Mouse (Mus musculus) CH12.LX (cell line): ENCODE results near the gene Txn2. TPM values are rescaled to one million over a fixed set of nuclear protein-coding genes. Genes with fewer than 3 reads are reported as not detected.

Experiments
- DNase-seq: peaks from one replicate; pipeline ENCODE4 v3.0.0-alpha.2; 2013; ENCODE audit errors: extremely low read depth
- H3K27ac ChIP-seq: 2 replicates; pipeline ENCODE4 v1.5.1; 2012; ENCODE audit warnings: low read depth, mild to moderate bottlenecking, control low read depth, moderate library complexity; ENCODE audit not compliant: insufficient read depth
- H3K27me3 ChIP-seq: replicated peaks from 2 replicates; pipeline ENCODE3; 2012; ENCODE audit warnings: inconsistent platforms
- H3K36me3 ChIP-seq, 2 experiments: replicated peaks in 1 of 2; 2 replicates each; pipeline versions ENCODE3 to v1.6.1; 2012; ENCODE audit warnings: inconsistent platforms in 1 of 2, low read length in 1 of 2, mild to moderate bottlenecking in 1 of 2, mixed read lengths in 1 of 2, moderate library complexity in 1 of 2; ENCODE audit not compliant: control insufficient read depth in 1 of 2, insufficient read depth in 1 of 2
- H3K4me1 ChIP-seq, 2 experiments: 2 replicates each; pipeline ENCODE4 v1.6.1; 2012; ENCODE audit warnings: inconsistent platforms in 1 of 2, moderate library complexity in 1 of 2; ENCODE audit not compliant: insufficient read depth in 2 of 2, control insufficient read depth in 1 of 2
- H3K4me2 ChIP-seq: 2 replicates; pipeline ENCODE4 v1.6.1; 2012; ENCODE audit warnings: low read depth, mild to moderate bottlenecking, control low read depth; ENCODE audit not compliant: poor library complexity, insufficient read depth, severe bottlenecking
- H3K4me3 ChIP-seq, 3 experiments: fragments of 150-350 bp in 1 of 3; sonication (generic) in 1 of 3; replicated peaks in 1 of 3; 2 replicates each; pipeline versions ENCODE3 to v1.5.1; 2011 to 2012; ENCODE audit warnings: low read depth in 2 of 3, low read length in 2 of 3, mild to moderate bottlenecking in 2 of 3, moderate library complexity in 2 of 3, control low read depth in 1 of 3, improper control_type of control experiment in 1 of 3, inconsistent platforms in 1 of 3, mixed read lengths in 1 of 3; ENCODE audit not compliant: poor library complexity in 1 of 3
- H3K79me2 ChIP-seq: replicated peaks from 2 replicates; pipeline ENCODE4 v1.6.1; 2012; ENCODE audit warnings: mild to moderate bottlenecking, moderate library complexity; ENCODE audit not compliant: control insufficient read depth, poor library complexity, insufficient read depth, severe bottlenecking; ENCODE audit errors: extremely low read depth
- H3K9ac ChIP-seq: 2 replicates; pipeline ENCODE4 v1.6.1; 2012; ENCODE audit warnings: low read depth, mild to moderate bottlenecking, control low read depth, moderate library complexity; ENCODE audit not compliant: insufficient read depth
- H3K9me3 ChIP-seq: replicated peaks from 2 replicates; pipeline ENCODE3; 2012; ENCODE audit warnings: low read length, inconsistent platforms, mixed read lengths
- CHD1 ChIP-seq: IDR thresholded peaks from 2 replicates; pipeline ENCODE4 v1.6.1; 2012; ENCODE audit warnings: low read depth, low read length, improper control_type of control experiment, inconsistent platforms
- E2F4 ChIP-seq: IDR thresholded peaks from 2 replicates; pipeline ENCODE4 v1.6.1; 2011; ENCODE audit warnings: low read depth, low read length, improper control_type of control experiment; ENCODE audit not compliant: insufficient replicate concordance
- ELF1 ChIP-seq: IDR thresholded peaks from 2 replicates; pipeline ENCODE4 v1.6.1; 2014; ENCODE audit warnings: low read depth, mild to moderate bottlenecking, inconsistent platforms, low read length, improper control_type of control experiment
- GABPA ChIP-seq: IDR thresholded peaks from 2 replicates; pipeline ENCODE4 v1.6.1; 2012; ENCODE audit warnings: low read depth, low read length, improper control_type of control experiment, inconsistent platforms; ENCODE audit not compliant: insufficient replicate concordance
- HCFC1 ChIP-seq: IDR thresholded peaks from 2 replicates; pipeline ENCODE4 v1.6.1; 2012; ENCODE audit warnings: low read depth, mild to moderate bottlenecking, inconsistent platforms, low read length, improper control_type of control experiment
- IRF4 ChIP-seq: IDR thresholded peaks from 2 replicates; pipeline ENCODE4 v1.6.1; 2014; ENCODE audit warnings: low read depth, mild to moderate bottlenecking, inconsistent platforms, low read length, improper control_type of control experiment
- JUN ChIP-seq: IDR thresholded peaks from 2 replicates; pipeline ENCODE4 v1.6.1; 2011; ENCODE audit warnings: low read depth, mild to moderate bottlenecking, low read length, improper control_type of control experiment, moderate library complexity; ENCODE audit not compliant: insufficient read depth
- JUND ChIP-seq: conservative IDR thresholded peaks from 2 replicates; pipeline ENCODE4 v1.6.1; 2011; ENCODE audit warnings: low read depth, low read length, improper control_type of control experiment
- MAZ ChIP-seq: IDR thresholded peaks from 2 replicates; pipeline ENCODE4 v1.6.1; 2012; ENCODE audit warnings: low read depth, mild to moderate bottlenecking, inconsistent platforms, low read length, improper control_type of control experiment, moderate library complexity
- MXI1 ChIP-seq: IDR thresholded peaks from 2 replicates; pipeline ENCODE4 v1.6.1; 2011; ENCODE audit warnings: mild to moderate bottlenecking, low read depth, low read length, improper control_type of control experiment
- MYC ChIP-seq: IDR thresholded peaks from 2 replicates; pipeline ENCODE4 v1.6.1; 2011; ENCODE audit warnings: low read depth, mild to moderate bottlenecking, improper control_type of control experiment, low read length
- NRF1 ChIP-seq: IDR thresholded peaks from 2 replicates; pipeline ENCODE4 v1.6.1; 2014; ENCODE audit warnings: low read depth, mild to moderate bottlenecking, inconsistent platforms, low read length, improper control_type of control experiment, moderate library complexity
- POLR2A ChIP-seq: IDR thresholded peaks from 2 replicates; pipeline ENCODE4 v1.6.1; 2011; ENCODE audit warnings: low read depth, mild to moderate bottlenecking, improper control_type of control experiment, low read length
- POLR2AphosphoS2 ChIP-seq: IDR thresholded peaks from 2 replicates; pipeline ENCODE4 v1.6.1; 2011; ENCODE audit warnings: low read depth, low read length, improper control_type of control experiment
- RAD21 ChIP-seq: IDR thresholded peaks from 2 replicates; pipeline ENCODE4 v1.6.1; 2011; ENCODE audit warnings: low read depth, mild to moderate bottlenecking, low read length, improper control_type of control experiment, moderate library complexity
- RCOR1 ChIP-seq: conservative IDR thresholded peaks from 2 replicates; pipeline ENCODE4 v1.6.1; 2012; ENCODE audit warnings: low read depth, mild to moderate bottlenecking, inconsistent platforms, low read length, improper control_type of control experiment
- SMC3 ChIP-seq: IDR thresholded peaks from 2 replicates; pipeline ENCODE4 v1.6.1; 2011; ENCODE audit warnings: low read depth, low read length, improper control_type of control experiment
- TBP ChIP-seq: conservative IDR thresholded peaks from 2 replicates; pipeline ENCODE4 v1.6.1; 2011; ENCODE audit warnings: low read depth, low read length, improper control_type of control experiment
- UBTF ChIP-seq: IDR thresholded peaks from 2 replicates; pipeline ENCODE4 v1.6.1; 2012; ENCODE audit warnings: low read depth, mild to moderate bottlenecking, inconsistent platforms, low read length, improper control_type of control experiment, moderate library complexity
- USF1 ChIP-seq: IDR thresholded peaks from 2 replicates; pipeline ENCODE4 v1.6.1; 2014; ENCODE audit warnings: low read depth, mild to moderate bottlenecking, inconsistent platforms, low read length, improper control_type of control experiment
- USF2 ChIP-seq: conservative IDR thresholded peaks from 2 replicates; pipeline ENCODE4 v1.6.1; 2011; ENCODE audit warnings: low read depth, low read length, improper control_type of control experiment
- ZNF384 ChIP-seq: IDR thresholded peaks from 2 replicates; pipeline ENCODE4 v1.6.1; 2012; ENCODE audit warnings: low read depth, low read length, improper control_type of control experiment, inconsistent platforms
- dilution Hi-C: fragments of 300-500 bp; cut with MboI; formaldehyde crosslinking; loops from 2 replicates; pipeline ENCODE4 v1.14.3; 2020; ENCODE audit warnings: low sequenced_read_pairs; ENCODE audit not compliant: extremely low pct_unique_long_range_greater_than_20kb, extremely low pct_ligation_motif_present
- in situ Hi-C: fragments of 300-500 bp; cut with MboI; formaldehyde crosslinking; loops from 3 replicates; pipeline ENCODE4 v1.14.3; 2019; ENCODE audit warnings: low sequenced_read_pairs, low pct_ligation_motif_present, low pct_unique_long_range_greater_than_20kb, mixed read lengths
- polyA plus RNA-seq: library from polyadenylated mRNA; unstranded; fragments of >175 nt; gene quantifications from 2 replicates; pipeline ENCODE4 v1.2.1, GENCODE M21; 2012; ENCODE audit warnings: low read depth; ENCODE audit not compliant: insufficient read length
- total RNA-seq, 2 experiments: library from RNA; depleted of rRNA; stranded (reverse); fragments of 300-350 nt in 1 of 2; fragments of >200 nt in 1 of 2; gene quantifications; 2 replicates each; pipeline ENCODE4 v1.2.3; 2012 to 2014

The Txn2 gene
- total and polyA plus RNA-seq, 3 experiments, result 22.4 to 209 (median 105) TPM

DNA sequence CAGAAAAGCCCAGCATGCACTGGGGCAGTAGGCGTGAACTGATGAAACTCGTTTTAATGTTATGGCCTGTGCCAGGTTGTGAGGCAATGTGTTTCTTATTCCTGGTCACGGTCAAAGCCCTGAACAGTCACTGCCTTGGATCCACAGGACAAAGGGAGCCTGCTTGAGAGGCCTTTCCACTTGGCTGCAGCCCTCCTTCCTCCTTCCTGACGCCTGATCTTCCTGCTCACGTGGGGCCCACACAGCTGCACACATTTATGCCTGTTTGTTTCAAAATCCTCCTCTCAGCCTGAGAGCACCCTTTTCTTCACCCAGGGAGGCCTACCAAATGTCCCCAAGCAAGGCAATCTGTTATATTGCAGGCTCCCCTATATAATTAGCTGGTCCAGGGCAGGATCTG, 25.6 kb downstream of the Txn2 start:
- Histone ChIP-seq H3K27me3 (no peaks in the 10 kb centered on the region), H3K36me3 (no peaks in the 10 kb centered on the region), H3K9me3 (no peaks in the 10 kb centered on the region), H3K4me2 (no peak overlapping the region), H3K9ac (no peak overlapping the region), H3K4me3 (no peak overlapping the region), H3K27ac (no peak overlapping the region), H3K79me2 (no peaks in the 10 kb centered on the region), H3K4me1 (peaks cover 6 to 17% of the 10 kb centered on the region in 2 experiments; a peak in 2 of 4 replicates)
- TF ChIP-seq TBP, result no peak
- no peak for TF ChIP-seq RCOR1
- TF ChIP-seq MXI1, result no peak
- no peak for TF ChIP-seq RAD21
- in situ Hi-C loops (no loop called here), dilution Hi-C loops (no loop called here)
- no peak for DNase-seq

- no peak overlapping the region for H3K27ac ChIP-seq
- peaks cover 4 to 21% of the 10 kb centered on the region in 2 experiments; a peak in 3 of 4 replicates for H3K4me1 ChIP-seq
- no peak for DNase-seq
- dilution Hi-C loops (no loop called here), in situ Hi-C loops (no loop called here)
- no peak overlapping the region for H3K4me2 ChIP-seq
- H3K79me2 ChIP-seq, result no peaks in the 10 kb centered on the region
- H3K4me3 ChIP-seq, result no peak overlapping the region
- no peak overlapping the region for H3K9ac ChIP-seq
- TF ChIP-seq JUN (no peak), MXI1 (no peak), ELF1 (no peak), UBTF (no peak), POLR2AphosphoS2 (no peak), USF1 (no peak), IRF4 (no peak), MYC (no peak), GABPA (no peak), ZNF384 (no peak), HCFC1 (no peak), NRF1 (no peak), E2F4 (no peak), RCOR1 (no peak), POLR2A (no peak), CHD1 (no peak), SMC3 (no peak), USF2 (no peak), JUND (no peak), MAZ (no peak)
- H3K9me3 ChIP-seq, result no peaks in the 10 kb centered on the region
- no peaks in the 10 kb centered on the region for H3K36me3 ChIP-seq
- no peaks in the 10 kb centered on the region for H3K27me3 ChIP-seq
Observed at GRCm38 (mm10) chr15:77894926-77895325, 33.9 kb downstream of the Txn2 start.
